Mouse (Mus musculus) layer of hippocampus, adult 2 months (tissue): ENCODE results near the gene Gm38655. TPM values are rescaled to one million over a fixed set of nuclear protein-coding genes. Genes with fewer than 3 reads are reported as not detected.

Experiments used
- DNase-seq, 2 experiments: peaks; one replicate each; pipeline ENCODE4 v3.0.0; 2022; ENCODE audit warnings: low spot score in 2 of 2
- H3K27ac ChIP-seq: fragments of 200-600 bp; 2 replicates; pipeline ENCODE4 v1.8.1; 2022
- H3K4me3 ChIP-seq: fragments of 200-600 bp; 2 replicates; pipeline ENCODE4 v1.8.1; 2022; ENCODE audit warnings: mild to moderate bottlenecking
- CTCF ChIP-seq: fragments of 200-600 bp; conservative IDR thresholded peaks from 2 replicates; pipeline ENCODE4 v1.8.1; 2022; ENCODE audit warnings: antibody characterized with exemption, mild to moderate bottlenecking, moderate library complexity
- long read RNA-seq, 2 experiments: library from polyadenylated mRNA; stranded (forward); transcript quantifications; one replicate each; pipeline ENCODE4 v2.0.0; 2021; ENCODE audit warnings: borderline mapping rate in 2 of 2
- total RNA-seq, 2 experiments: library from RNA; stranded (reverse); gene quantifications; 2 replicates each; pipeline ENCODE4 v1.2.3; 2021

Gm38655 gene
- not detected for total RNA-seq
- long read RNA-seq, experiment 1: 0 reads
- long read RNA-seq, experiment 2: 0 reads

- no peak within 1 kb of the TSS for H3K4me3 ChIP-seq
- TF ChIP-seq CTCF: no peak
- no peak for DNase-seq
- H3K27ac ChIP-seq: no peak within 1 kb of the TSS
Observed at GRCm38 (mm10) chr17:25175411-25175810, at the start of gene Gm38655. Gm38655 (minus strand) TSS chr17:25175471.

- H3K4me3 ChIP-seq: no peak overlapping the region
- DNase-seq: no peak
- TF ChIP-seq CTCF: no peak
- no peak overlapping the region for H3K27ac ChIP-seq
Observed at GRCm38 (mm10) chr17:25224586-25225222, 49.4 kb upstream of the Gm38655 start.

- H3K27ac ChIP-seq: peak overlapping the region; percentile 86
- DNase-seq: no peak
- TF ChIP-seq CTCF: no peak
- H3K4me3 ChIP-seq: peak overlapping the region; percentile 59
Observed at GRCm38 (mm10) chr17:25222951-25223601, 47.8 kb upstream of the Gm38655 start.

GRCm38 (mm10) chr17:25222504-25222940 lies 47.3 kb upstream of the Gm38655 start:
- Histone ChIP-seq H3K4me3 (peak overlapping the region; percentile 59), H3K27ac (peak overlapping the region; percentile 86)
- DNase-seq: peak in 1 of 2 experiments; percentile 36

GRCm38 (mm10) chr17:25221821-25222503 lies 46.7 kb upstream of the Gm38655 start:
- TF ChIP-seq CTCF: no peak
- peak overlapping the region; percentile 89 for H3K27ac ChIP-seq
- H3K4me3 ChIP-seq: peak overlapping the region; percentile 36
- peak in 1 of 2 experiments; percentile 58 for DNase-seq

- no peak for TF ChIP-seq CTCF
Observed at GRCm38 (mm10) chr17:25220746-25221145, 45.5 kb upstream of the Gm38655 start.

GRCm38 (mm10) chr17:25219492-25220295 lies 44.4 kb upstream of the Gm38655 start:
- TF ChIP-seq CTCF: no peak
- peak overlapping the region; percentile 20; the same call in 1 of the 2 replicates for H3K27ac ChIP-seq

More at GRCm38 (mm10) chr17:25220746-25221145, 45.5 kb upstream of the Gm38655 start:
- H3K4me3 ChIP-seq: no peak overlapping the region
- H3K27ac ChIP-seq: peak overlapping the region; percentile 89
- DNase-seq: no peak

GRCm38 (mm10) chr17:25218967-25219366 lies 43.7 kb upstream of the Gm38655 start:
- TF ChIP-seq CTCF: no peak
- DNase-seq: no peak
- Histone ChIP-seq H3K4me3 (no peak overlapping the region), H3K27ac (peak overlapping the region; percentile 20; the same call in 1 of the 2 replicates)

More at GRCm38 (mm10) chr17:25219492-25220295, 44.4 kb upstream of the Gm38655 start:
- DNase-seq: no peak
- no peak overlapping the region for H3K4me3 ChIP-seq

GRCm38 (mm10) chr17:25215431-25215830 lies 40.2 kb upstream of the Gm38655 start:
- no peak overlapping the region for H3K4me3 ChIP-seq
- DNase-seq: no peak

GRCm38 (mm10) chr17:25211705-25212104 lies 36.4 kb upstream of the Gm38655 start:
- Histone ChIP-seq H3K27ac (peak overlapping the region; percentile 85), H3K4me3 (no peak overlapping the region)
- no peak for DNase-seq
- no peak for TF ChIP-seq CTCF

More at GRCm38 (mm10) chr17:25215431-25215830, 40.2 kb upstream of the Gm38655 start:
- no peak for TF ChIP-seq CTCF
- no peak overlapping the region for H3K27ac ChIP-seq

GRCm38 (mm10) chr17:25210680-25211466 lies 35.6 kb upstream of the Gm38655 start:
- Histone ChIP-seq H3K27ac (peak overlapping the region; percentile 85), H3K4me3 (no peak overlapping the region)
- DNase-seq: peak in 1 of 2 experiments; percentile 39
- TF ChIP-seq CTCF: no peak
